Mouse (Mus musculus) ZHBTc4 (cell line): ENCODE measurements around the gene Gm13271.
"Not testable (repeated sequence)": the region's sequence is repeated elsewhere in the genome, so short reads cannot be mapped to it uniquely, and the experiment has no call there.

Experiments used
- DNase-seq: peaks from one replicate; pipeline ENCODE4 v3.0.0-alpha.2; 2011; ENCODE audit warnings: low read depth, low spot score

Gm13271 gene

DNA sequence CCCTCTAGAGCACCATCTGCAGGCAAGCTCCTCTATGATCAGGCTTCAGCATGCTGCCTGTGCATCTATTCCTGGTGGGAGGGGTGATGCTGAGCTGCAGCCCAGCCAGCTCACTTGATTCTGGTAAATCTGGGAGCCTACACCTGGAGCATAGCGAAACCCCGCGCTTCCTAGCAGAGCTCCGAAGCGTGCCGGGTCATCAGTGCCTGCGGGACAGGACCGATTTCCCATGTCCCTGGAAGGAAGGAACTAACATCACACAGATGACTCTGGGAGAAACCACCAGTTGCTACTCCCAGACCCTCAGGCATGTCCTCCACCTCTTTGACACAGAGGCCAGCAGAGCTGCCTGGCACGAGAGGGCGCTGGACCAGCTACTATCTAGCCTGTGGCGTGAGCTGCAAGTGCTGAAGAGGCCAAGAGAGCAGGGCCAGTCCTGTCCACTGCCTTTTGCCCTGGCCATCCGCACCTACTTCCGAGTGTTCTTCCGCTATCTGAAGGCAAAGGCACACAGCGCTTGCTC is at the start of gene Gm13271:
Gene Gm13271 (plus strand): TSS at position 51 of the 523 bp plus-strand sequence.
- not testable (repeated sequence) for DNase-seq

DNA sequence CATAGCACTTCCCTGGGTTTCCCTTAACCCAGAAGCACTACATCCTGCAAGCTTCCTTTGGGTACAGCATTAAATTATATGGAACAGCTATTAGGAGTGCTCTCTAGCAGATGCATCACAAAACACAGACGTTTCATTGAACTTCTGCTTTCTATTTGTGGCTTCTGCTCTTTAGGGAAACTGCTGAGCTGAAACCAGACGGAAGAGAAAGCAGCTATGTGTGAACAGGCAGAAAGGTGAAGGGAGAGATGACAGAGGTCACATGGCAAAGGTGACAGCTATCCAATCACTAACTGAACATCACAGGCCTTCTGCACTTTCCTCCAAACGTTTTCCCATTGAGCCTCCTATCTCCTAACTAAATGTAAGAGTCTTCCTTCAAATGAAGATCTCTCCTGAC is 48.7 kb upstream of the Gm13271 start:
- no peak for DNase-seq

DNA sequence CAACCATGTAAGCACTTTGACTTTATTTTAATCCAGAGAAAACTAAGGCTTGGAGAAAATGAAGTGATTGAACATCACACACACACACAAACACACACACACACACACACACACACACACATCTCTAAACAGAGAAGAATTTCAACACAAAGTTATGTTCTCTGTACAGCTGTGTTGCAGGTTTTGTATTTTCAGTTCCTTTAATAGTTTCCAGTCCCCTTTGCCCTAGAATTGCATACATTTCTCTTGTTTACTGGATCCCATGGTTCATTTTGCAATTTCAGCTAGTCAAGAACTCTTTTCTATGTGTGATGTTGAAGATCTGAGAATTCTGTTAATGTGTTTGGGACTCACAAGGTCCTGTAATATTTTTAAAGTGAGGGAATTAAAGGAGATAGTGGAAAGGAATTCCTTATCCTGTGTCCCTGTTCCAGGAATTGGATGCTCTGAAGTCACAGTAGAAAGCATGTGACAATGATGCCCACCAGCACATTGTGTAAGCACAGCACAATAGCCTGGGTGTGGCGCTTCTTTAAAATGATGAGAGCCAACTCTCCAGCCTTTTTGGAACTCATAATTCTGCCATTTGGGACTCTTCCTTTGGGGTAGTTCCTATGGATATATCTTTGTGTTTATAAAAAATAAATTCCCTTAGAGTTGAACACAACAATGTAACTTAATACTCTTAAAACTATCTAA is 47.4 kb upstream of the Gm13271 start:
- no peak for DNase-seq

DNA sequence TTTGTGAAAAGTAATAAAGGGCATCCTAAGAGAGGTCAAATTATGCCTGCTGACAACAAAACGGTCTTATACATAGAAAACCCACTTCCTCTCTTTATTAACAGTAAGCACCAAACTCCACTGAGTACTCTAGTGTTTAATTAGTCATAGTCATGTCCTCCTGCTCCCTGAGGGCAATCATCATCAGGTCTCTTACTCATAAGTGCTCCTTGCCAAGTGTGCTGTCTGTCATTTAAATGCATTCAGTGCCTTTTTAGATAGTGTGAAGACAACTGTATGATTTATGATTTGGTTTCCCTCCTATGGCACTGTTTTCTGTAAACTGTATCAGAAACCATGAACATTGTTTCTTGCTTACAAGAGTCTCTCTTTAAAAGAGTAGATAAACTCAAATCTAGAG is 40.4 kb upstream of the Gm13271 start:
- no peak for DNase-seq

DNA sequence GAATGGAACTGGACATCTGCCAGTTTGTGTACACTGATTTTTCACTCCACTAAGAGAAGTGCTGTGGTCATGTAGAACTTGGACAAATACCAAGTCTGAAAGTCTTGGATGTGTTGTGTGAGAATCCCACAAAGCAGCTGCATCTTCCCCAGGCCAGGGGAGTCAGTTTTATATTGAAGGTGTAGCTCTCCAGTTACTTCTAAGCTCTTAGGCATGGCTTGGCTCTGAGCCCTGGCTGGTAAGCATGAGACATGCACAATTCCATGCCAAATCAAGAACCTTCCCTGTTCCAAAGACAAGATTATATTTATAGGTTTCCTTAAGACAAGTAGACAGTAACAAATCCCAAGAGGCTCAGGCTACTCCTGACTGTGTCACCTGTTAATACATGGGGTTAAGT is 39.6 kb upstream of the Gm13271 start:
- no peak for DNase-seq

DNA sequence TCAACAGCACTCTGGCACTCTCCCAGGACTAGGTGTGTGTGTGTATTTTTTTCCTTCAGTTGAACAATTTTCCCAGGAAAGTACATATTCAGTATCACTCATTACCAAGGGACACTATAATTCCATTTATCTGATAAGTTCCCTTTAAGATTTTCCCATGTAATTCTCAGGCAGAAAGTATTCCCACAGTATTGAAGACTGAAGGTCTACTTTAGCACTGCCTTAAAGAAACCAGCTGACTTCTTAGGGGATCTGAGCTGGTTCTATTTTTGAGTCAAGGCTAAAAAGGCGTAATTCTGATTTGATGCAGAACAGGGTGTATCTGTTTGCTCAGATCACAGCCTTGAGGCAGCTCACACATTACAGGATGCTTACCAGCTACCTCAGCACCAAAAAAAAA is 36.0 kb upstream of the Gm13271 start:
- no peak for DNase-seq

DNA sequence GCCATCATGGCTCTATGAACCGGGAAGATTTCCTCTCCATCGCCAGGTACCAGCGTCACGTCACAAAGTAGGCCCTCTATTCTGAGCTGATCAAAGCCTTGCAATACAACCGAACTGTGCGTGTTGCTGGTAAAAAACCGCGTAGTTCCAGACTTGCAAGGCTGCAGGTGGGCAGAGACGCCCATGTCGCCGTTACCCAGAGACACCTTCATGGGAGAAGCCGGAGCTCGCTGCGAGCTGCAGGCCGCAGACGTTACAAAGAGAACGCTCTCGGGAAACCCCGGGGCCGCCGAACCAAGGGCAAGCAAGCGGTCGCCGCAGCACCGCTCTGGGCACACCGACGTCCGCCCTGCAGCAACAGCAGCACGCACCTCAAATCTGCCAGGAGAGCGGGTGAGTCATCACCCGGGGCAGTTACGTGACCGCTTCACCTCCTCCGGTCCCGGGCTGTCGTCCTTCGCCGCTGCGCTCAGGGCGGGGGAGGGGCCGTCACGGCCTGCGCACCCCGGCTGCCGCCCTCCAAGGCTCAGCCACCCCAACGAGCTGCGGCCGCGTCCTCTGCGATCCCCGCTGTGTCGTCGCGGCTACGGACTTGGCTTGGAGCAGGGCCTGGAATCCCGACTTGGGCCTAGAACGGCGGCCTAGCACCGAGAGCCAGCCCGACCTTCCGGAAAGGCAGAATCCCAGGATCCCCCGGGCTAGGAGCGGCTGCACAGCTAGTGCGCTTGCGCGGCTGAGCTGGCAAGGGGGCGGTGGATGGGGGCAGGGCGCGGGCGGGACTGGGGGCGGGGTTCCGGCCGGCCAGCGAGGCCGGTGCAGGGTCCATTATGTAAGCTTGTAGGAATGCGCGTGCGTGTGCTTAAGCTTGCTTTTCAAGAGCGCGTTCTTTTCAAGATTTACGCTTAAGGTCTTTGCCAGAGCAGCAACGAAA is 32.6 kb upstream of the Gm13271 start, which contains the start of the genes Gm26566 and Klhl9:
Gene Gm26566 (plus strand): TSS at position 15 of the 931 bp plus-strand sequence.
Gene Klhl9 (minus strand): TSS at position 675 of the 931 bp plus-strand sequence.
- DNase-seq, result peak; percentile 94

DNA sequence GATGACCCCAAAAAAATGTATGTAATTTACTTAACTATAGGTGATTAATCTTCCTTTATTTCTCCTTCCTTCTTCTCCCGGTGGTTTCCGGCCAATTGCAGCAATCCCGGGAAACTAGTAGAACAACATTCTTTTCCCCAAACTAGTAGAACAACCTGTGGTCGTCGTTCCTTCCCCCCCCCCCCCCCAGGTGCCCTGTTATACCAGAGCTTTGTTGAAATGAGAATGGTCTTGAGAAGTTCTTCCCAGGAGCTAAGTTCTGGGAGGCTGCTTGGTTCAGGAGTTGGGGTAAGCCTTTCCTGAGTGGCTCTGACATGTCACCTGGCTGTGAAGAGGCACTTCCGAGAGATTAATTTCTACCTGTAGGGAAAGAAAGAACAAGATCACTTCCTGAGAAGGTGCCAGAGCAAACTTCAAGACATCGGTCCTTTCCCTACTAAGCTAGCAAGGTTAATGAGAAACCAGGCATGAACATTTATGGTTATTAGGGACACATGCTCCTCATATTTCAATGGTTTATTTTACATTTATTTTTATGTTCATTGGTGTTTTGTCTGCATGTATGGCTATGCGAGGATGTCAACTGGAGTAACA is 31.1 kb upstream of the Gm13271 start:
- DNase-seq, result no peak

DNA sequence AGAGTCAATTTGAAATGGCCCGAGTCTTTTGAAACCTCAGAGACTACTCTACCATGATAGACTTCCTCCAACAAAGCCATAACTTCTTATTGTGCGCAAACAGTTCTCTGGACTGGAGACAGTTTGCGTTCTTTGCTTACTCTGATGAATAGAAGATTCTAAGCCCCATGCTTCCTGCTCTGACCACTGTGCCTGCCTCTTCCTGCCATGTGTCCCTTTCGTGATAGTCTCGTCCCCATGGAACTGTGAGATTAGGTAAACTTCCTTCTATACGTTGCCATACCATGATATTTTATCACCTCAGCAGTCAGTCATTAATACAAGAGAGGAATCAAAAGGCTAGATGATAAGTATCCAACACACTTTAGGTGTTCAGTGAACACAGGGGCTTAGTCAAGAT is 27.9 kb upstream of the Gm13271 start:
- DNase-seq, result no peak

DNA sequence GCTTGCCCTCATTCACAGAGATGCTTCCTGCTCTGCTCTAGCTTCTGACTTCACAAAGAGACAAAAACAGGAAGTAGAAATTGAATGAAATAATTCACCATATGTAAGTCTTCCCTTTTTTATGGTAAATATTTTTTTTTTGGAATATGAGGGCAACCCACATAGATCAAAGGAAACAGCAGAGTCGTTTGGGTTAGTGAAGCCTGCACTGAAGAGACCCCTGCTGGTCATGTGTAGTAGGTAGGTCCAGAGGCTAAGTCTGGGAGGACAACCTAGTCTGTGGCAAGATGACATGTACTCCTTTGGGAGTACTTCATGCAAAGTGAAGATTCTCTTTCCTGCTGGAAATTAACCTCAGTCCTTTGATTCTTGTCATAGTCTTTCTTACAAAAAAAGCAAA is 27.3 kb upstream of the Gm13271 start:
- no peak for DNase-seq

DNA sequence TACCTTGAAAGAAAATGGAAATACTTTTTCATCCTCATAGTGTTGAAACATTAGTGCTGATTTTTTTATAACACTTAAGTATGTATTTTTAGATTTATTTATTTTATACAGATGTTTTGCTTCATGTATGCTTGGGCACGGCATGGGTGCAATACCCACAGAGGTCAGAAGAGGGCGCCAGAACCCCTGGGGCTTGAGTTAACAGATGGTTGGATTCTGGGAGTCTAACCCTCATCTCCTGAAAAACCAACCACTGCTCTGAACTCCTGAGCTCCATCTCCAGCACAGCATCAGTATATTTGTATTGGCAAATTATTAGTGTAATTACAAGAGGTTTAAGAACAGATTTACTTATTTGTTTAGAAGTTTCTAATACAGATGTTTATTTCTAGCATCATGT is 16.2 kb upstream of the Gm13271 start:
- peak; percentile 78 for DNase-seq

DNA sequence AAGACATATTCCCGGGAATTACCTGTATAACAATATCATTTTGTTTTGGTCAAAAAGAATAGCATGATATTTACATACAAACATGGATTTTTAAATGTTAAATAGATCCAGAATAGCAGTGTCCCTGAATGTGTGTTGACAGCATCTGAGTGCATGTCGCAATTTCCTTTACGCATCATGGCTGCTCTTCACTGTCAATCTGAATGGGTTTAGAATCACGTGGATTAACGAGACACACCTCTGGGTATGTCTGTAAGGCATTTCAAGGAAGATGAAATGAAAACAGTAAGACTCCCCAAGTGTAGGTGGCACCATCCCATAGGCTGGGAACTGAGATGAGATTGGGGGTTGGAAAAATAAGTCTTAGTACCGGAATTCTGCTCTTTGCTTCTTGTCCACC is 15.6 kb upstream of the Gm13271 start:
- no peak for DNase-seq

DNA sequence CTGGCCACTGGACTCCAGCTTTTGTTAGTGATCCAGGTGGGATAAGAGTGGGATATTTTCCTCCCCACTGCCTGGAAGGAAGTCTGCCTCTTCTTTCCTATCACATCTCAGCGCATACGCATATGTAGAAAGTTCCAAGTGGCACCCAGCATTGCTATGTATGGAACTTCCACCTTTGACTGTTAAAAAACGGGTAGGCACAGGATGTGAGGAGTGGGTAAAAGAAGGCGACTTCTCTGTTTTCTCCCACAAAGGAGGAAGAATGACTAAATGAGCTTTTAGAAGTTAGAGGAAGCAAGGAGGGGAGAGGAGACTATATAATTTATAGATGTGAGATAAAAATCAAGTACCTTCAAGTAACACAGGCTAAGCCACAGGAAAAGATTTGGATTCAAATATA is 13.2 kb upstream of the Gm13271 start:
- no peak for DNase-seq

DNA sequence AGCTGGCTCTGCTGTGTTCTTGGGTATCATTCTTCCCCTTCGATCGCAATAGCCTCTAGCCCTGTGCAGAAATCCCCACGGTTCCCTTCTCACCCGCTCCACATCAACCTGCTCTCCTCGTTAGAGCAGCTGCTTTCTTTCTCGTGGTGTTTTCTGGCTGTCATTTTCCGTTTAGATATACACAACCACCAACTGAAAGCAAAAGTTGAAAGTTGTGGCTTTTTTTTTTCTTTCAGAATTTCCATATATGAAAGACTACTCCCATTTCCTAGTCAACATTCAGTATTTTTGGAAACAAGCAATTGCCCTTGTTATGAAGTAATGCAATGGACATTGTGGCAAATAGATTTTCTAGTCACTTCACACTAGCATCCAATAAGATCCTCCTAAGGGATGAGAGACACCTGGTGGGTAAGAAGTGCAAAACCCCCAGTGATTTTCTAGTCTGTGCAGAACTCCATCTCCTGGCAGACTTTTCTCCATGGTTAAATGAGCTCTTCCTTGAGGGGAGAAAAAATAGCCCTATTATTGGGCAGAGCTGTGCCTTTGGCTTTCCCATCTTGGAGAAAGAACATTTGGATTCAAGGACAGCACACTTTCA is 11.8 kb upstream of the Gm13271 start:
- DNase-seq, result no peak

DNA sequence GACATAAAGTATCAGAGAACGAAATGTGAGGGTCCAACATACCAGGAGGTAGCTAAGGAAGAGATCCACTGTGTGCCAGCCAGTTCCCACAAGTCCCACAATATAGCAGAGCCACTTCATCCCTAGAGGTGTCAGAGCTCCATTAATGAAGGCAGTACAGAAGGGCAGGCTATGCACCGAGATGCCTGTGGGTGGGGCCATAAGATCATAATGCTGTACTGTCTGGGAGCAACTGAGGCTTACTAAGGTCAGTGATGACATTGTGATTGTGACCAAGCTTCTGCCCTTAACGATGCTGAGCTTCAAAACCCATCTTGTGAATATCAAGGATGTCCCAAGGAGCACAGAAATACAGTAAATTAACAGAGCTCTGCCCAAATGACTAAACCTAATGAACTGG is 10.5 kb upstream of the Gm13271 start:
- no peak for DNase-seq

DNA sequence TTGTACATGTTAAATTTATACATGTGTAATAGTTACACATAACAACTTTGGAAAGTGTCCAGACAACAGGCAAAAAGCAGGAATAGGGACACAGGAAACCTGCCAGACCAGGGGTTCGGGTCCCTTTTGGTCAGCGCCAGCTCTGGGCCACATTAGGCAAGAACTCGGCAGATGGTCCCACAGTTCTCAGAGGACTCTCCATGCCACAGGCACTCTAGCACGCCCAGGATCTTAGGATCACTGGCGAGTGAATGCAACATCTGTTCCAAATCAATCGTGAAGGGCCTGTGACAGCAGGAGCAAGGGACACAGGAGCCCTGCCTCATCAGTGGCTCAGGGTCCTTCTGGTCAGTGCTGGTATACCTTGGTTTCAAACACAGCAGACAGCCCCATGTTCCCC is 4.7 kb upstream of the Gm13271 start:
- DNase-seq, result no peak

DNA sequence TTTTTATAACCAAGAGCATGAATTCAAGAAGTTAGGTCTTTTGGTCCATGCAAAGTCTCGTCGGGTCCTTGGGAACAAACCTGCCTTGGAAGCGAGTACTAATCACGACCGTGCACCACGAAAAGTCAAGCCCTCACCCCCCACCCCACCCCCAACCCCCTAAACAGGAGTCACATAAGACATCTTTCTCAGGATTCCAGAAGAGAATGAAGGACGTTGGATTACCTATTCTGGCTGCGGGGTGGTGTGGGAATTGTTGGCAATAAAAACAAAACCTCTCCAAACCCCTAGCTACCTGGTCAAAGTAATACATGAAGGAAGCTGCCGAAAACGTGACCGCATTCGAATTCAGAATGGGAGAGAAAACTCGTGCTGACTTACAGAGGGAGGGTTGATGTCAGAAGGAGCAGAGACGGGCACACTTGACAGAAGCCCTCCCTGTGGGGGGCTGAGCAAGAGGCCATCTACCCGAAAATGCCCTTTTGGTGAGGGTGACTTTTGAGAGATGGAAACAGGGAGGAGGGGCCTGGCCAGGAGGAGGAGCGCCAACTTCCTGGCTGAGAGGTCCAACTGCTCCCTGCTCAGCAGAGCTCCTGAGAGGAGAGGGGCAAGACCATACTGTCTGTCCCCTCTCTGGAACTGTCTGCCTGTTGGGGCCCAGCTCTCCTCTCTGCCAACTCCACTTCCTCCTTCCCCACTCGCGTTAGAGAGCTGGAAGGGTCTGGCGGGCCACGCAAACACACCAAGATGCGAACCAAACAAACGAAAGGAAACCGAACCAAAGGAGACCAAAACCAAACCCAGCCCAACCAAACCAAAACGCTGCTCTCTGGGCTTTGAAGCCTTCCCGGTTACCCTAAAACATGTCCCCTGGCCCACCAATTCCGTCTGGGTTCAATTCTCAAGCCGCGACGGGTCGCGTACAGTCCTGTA is 2.2 kb downstream of the Gm13271 start:
- DNase-seq, result not testable (repeated sequence)

DNA sequence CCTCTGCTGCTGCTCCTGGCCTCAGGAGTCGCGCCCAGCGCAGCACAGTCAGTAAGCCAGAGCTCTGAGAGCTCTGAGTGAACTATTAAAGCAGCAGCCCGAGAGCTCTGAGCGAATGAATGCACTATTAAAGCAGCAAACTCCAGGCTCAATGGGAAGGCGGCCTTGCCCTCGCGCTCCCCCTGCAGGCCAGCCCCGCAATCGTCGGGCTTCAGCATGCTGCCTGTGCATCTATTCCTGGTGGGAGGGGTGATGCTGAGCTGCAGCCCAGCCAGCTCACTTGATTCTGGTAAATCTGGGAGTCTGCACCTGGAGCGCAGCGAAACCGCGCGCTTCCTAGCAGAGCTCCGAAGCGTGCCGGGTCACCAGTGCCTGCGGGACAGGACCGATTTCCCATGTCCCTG is 3.0 kb downstream of the Gm13271 start:
- not testable (repeated sequence) for DNase-seq

DNA sequence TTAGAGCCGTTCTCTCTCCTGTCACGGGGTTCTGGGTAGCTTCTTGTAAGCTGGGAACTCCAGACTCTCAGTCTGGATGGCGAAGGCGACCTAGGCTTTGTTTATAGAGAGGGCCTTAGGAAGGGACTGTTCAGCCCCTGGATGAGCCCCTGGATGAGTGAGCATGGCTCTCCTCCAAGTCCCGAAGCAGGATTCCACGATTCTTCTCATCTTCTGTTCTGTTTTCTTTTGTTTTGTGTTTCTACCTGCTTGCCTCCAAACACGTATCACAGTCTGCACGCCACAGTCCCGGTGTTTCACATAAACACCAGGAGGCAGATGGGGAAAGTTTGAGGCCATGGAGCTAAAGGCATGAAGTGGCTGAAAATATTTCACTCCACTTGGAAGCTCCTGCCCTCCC is 4.1 kb downstream of the Gm13271 start:
- not testable (repeated sequence) for DNase-seq

DNA sequence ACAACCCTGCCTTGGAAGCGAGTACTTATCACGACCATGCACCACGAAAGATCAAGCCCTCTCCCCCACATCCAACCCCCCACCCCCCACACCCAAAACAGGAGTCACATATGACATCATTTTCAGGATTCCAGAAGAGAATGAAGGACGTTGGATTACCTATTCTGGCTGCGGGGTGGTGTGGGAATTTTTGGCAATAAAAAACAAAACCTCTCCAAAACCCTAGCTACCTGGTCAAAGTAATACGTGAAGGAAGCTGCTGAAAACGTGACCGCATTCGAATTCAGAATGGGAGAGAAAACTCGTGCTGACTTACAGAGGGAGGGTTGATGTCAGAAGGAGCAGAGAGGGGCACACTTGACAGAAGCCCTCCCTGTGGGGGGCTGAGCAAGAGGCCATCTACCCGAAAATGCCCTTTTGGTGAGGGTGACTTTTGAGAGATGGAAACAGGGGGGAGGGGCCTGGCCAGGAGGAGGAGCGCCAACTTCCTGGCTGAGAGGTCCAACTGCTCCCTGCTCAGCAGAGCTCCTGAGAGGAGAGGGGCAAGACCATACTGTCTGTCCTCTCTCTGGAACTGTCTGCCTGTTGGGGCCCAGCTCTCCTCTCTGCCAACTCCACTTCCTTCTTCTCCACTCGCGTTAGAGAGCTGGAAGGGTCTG is 5.1 kb downstream of the Gm13271 start, which contains the start of gene Gm13283:
Gene Gm13283 (plus strand): TSS at position 510 of the 659 bp plus-strand sequence.
- DNase-seq, result not testable (repeated sequence)
